Mouse (Mus musculus) megakaryocyte, embryonic 14.5 days (primary cell): ENCODE measurements around the gene Il17re.

ENCODE experiments used
- FLI1 ChIP-seq: IDR thresholded peaks from 2 replicates; pipeline ENCODE4 v1.6.1; 2012; ENCODE audit warnings: low read length, inconsistent platforms, mixed read lengths
- GATA1 ChIP-seq: IDR thresholded peaks from 3 replicates; pipeline ENCODE4 v1.6.1; 2012; ENCODE audit warnings: mixed read lengths, low read length, inconsistent platforms, borderline replicate concordance

DNA sequence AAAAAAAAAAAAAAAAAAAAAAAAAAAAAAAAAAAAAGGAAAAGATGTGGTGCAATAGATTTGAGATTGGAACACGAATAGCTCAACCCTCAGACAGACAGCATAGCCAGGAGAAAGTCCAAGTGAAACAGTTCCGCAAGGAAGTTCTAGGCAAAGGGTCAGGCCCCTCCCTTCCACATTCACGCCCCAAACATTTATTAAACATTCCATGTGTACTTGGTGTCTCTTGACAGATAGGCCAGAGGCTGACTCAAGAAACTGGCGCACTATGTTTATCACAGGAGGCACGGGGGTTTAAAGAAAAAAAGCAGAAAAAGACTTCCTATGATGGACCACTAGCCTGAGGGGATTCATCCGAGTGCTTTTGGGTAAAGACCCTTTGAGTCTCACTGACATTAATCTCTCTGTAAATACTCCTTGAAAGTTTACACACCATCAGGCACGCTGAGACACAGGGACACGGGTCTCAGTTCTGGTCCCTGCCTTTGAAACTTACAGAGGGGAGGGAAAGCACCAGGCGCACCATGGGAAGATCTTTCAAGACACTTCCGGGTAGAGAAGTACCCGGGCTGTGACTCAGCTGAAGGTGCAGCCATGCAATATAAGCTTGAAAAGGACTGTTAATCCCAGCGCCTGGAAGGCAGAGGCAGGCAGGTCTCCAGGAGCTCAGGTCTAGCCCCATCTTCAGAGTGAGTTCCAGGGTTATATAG, 19.4 kb upstream of the Il17re start:
- TF ChIP-seq GATA1: no peak
- TF ChIP-seq FLI1: no peak
